Mouse (Mus musculus) macrophage (primary cell): ENCODE results near the gene Pkmyt1. TPM values are rescaled to one million over a fixed set of nuclear protein-coding genes. Genes with fewer than 3 reads are reported as not detected.

Experiments
- H3K27ac ChIP-seq: fragments of 350-480 bp; formaldehyde crosslinking; 2 replicates; pipeline ENCODE4 v1.9.0; 2021
- H3K36me3 ChIP-seq: fragments of 350-480 bp; formaldehyde crosslinking; 2 replicates; pipeline ENCODE4 v1.9.0; 2021; ENCODE audit errors: inconsistent target
- H3K4me3 ChIP-seq: fragments of 350-480 bp; formaldehyde crosslinking; 2 replicates; pipeline ENCODE4 v1.9.0; 2021; ENCODE audit errors: inconsistent target
- H3K79me2 ChIP-seq: fragments of 350-480 bp; formaldehyde crosslinking; 2 replicates; pipeline ENCODE4 v1.9.0; 2021; ENCODE audit errors: inconsistent target
- WGBS: methylation state at CpG from one replicate; pipeline ENCODE4 v1.1.7; 2026; ENCODE audit warnings: inconsistent platforms; ENCODE audit not compliant: missing documents; 5-methylcytosine and 5-hydroxymethylcytosine counted together
- polyA plus RNA-seq: library from polyadenylated mRNA; stranded (reverse); fragments of 250-400 nt; gene quantifications from 3 replicates; pipeline ENCODE4 v1.2.4, GENCODE M21; 2018; ENCODE audit warnings: inconsistent platforms

The Pkmyt1 gene
- polyA plus RNA-seq, 1 experiment from 2014 or later, result 2.7 TPM

GRCm38 (mm10) chr17:23774090-23774489 lies 48.0 kb downstream of the Pkmyt1 start:
- 2% methylated on average over 12 of the region's 12 CpGs for WGBS
- Histone ChIP-seq H3K79me2 (no peaks in the 10 kb centered on the region), H3K36me3 (no peaks in the 10 kb centered on the region), H3K27ac (no peak overlapping the region), H3K4me3 (no peak overlapping the region)

GRCm38 (mm10) chr17:23776216-23776615 lies 50.1 kb downstream of the Pkmyt1 start:
- WGBS, result 97% methylated on average over 10 of the region's 10 CpGs
- H3K79me2 ChIP-seq, result no peaks in the 10 kb centered on the region

GRCm38 (mm10) chr17:23777141-23777540 lies 51.0 kb downstream of the Pkmyt1 start:
- Histone ChIP-seq H3K4me3 (no peak overlapping the region), H3K36me3 (no peaks in the 10 kb centered on the region), H3K79me2 (no peaks in the 10 kb centered on the region), H3K27ac (peak overlapping the region; percentile 17)
- WGBS, result 64% methylated on average over 2 of the region's 2 CpGs

More at GRCm38 (mm10) chr17:23776216-23776615, 50.1 kb downstream of the Pkmyt1 start:
- no peak overlapping the region for H3K27ac ChIP-seq
- H3K4me3 ChIP-seq, result no peak overlapping the region
- H3K36me3 ChIP-seq, result no peaks in the 10 kb centered on the region

- H3K4me3 ChIP-seq, result no peak overlapping the region
- 61% methylated on average over 2 of the region's 2 CpGs for WGBS
Observed at GRCm38 (mm10) chr17:23778447-23778846, 52.3 kb downstream of the Pkmyt1 start.

GRCm38 (mm10) chr17:23783352-23783751 lies 57.2 kb downstream of the Pkmyt1 start:
- Histone ChIP-seq H3K36me3 (no peaks in the 10 kb centered on the region), H3K4me3 (no peak overlapping the region), H3K27ac (no peak overlapping the region), H3K79me2 (no peaks in the 10 kb centered on the region)

More at GRCm38 (mm10) chr17:23778447-23778846, 52.3 kb downstream of the Pkmyt1 start:
- Histone ChIP-seq H3K36me3 (no peaks in the 10 kb centered on the region), H3K79me2 (no peaks in the 10 kb centered on the region), H3K27ac (no peak overlapping the region)

- Histone ChIP-seq H3K79me2 (no peaks in the 10 kb centered on the region), H3K4me3 (peak within 1 kb of the TSS; percentile 19; the same call in 1 of the 2 replicates), H3K36me3 (no peaks in the 10 kb centered on the region), H3K27ac (no peak within 1 kb of the TSS)
- WGBS, result 13% methylated on average over 43 of the region's 43 CpGs
Observed at GRCm38 (mm10) chr17:23785561-23786471, 59.7 kb downstream of the Pkmyt1 start, which contains the start of gene Flywch2. TSS of gene Flywch2 (minus strand) at chr17:23786081.

Other genes starting within 250 kb of the Pkmyt1 start
- gene Vmn2r117, start 246.6 kb upstream of the Pkmyt1 start, polyA plus RNA-seq, result not detected in 3 replicates
- gene Zfp213, start 162.1 kb upstream of the Pkmyt1 start, polyA plus RNA-seq, result 1.9 to 4.8 TPM (median 3.4 TPM) in 3 replicates
- gene Zfp13, start 126.8 kb upstream of the Pkmyt1 start, polyA plus RNA-seq, result 0.16 to 0.60 TPM (median 0.52 TPM) in 3 replicates
- gene Zscan10, start 125.5 kb upstream of the Pkmyt1 start, polyA plus RNA-seq, result not detected in 3 replicates
- gene Mmp25, start 81.1 kb upstream of the Pkmyt1 start, polyA plus RNA-seq, result 0.14 to 0.56 TPM (median 0.25 TPM) in 3 replicates
- not detected in 3 replicates for gene Bicdl2, start 65.8 kb upstream of the Pkmyt1 start, polyA plus RNA-seq
- 90.7 to 174 TPM (median 112 TPM) in 3 replicates for gene Hcfc1r1, start 52.7 kb upstream of the Pkmyt1 start, polyA plus RNA-seq
- 11.0 to 17.8 TPM (median 16.3 TPM) in 3 replicates for gene Thoc6, start 52.5 kb upstream of the Pkmyt1 start, polyA plus RNA-seq
- gene Tnfrsf12a, start 48.9 kb upstream of the Pkmyt1 start, polyA plus RNA-seq, result 3.2 to 12.0 TPM (median 5.7 TPM) in 3 replicates
- not detected in 3 replicates for gene Cldn6, start 47.1 kb upstream of the Pkmyt1 start, polyA plus RNA-seq
- not detected in 3 replicates for gene Cldn9, start 42.3 kb upstream of the Pkmyt1 start, polyA plus RNA-seq
- gene 1520401A03Rik, start 3.6 kb upstream of the Pkmyt1 start, polyA plus RNA-seq, result not detected in 3 replicates
- 6.4 to 12.8 TPM (median 6.5 TPM) in 3 replicates for gene Paqr4, start 14.5 kb downstream of the Pkmyt1 start, polyA plus RNA-seq
- not detected in 3 replicates for gene Kremen2, start 19.5 kb downstream of the Pkmyt1 start, polyA plus RNA-seq
- gene Flywch1, start 45.3 kb downstream of the Pkmyt1 start, polyA plus RNA-seq, result 15.5 to 20.8 TPM (median 19.7 TPM) in 3 replicates
- 0.43 to 1.8 TPM in 2 of 3 replicates, not detected in the other for gene Flywch2, start 59.7 kb downstream of the Pkmyt1 start, polyA plus RNA-seq
- 101 to 166 TPM (median 130 TPM) in 3 replicates for gene Srrm2, start 64.2 kb downstream of the Pkmyt1 start, polyA plus RNA-seq
- 177 to 422 TPM (median 330 TPM) in 3 replicates for gene Elob, start 102.8 kb downstream of the Pkmyt1 start, polyA plus RNA-seq
- gene Prss33, start 109.7 kb downstream of the Pkmyt1 start, polyA plus RNA-seq, result not detected in 3 replicates
- gene Prss32, start 117.5 kb downstream of the Pkmyt1 start, polyA plus RNA-seq, result not detected in 3 replicates
- gene Prss41, start 117.8 kb downstream of the Pkmyt1 start, polyA plus RNA-seq, result not detected in 3 replicates
- gene Prss21, start 141.7 kb downstream of the Pkmyt1 start, polyA plus RNA-seq, result not detected in 3 replicates
- not detected in 3 replicates for gene Dcpp1, start 154.5 kb downstream of the Pkmyt1 start, polyA plus RNA-seq
- not detected in 3 replicates for gene Dcpp2, start 154.5 kb downstream of the Pkmyt1 start, polyA plus RNA-seq
- gene Dcpp3, start 191.1 kb downstream of the Pkmyt1 start, polyA plus RNA-seq, result not detected in 3 replicates
- gene Sbp, start 215.3 kb downstream of the Pkmyt1 start, polyA plus RNA-seq, result not detected in 3 replicates
- gene Sbpl, start 228.9 kb downstream of the Pkmyt1 start, polyA plus RNA-seq, result not detected in 3 replicates